Mouse (Mus musculus): ENCODE measurements at regions not wholly inside any gene's neighbourhood (a gene's known extent, or its start where the extent isn't known, plus 50 kb on each side); places are given as distances from the start of the nearest gene placed in this dataset.
"Not testable (repeated sequence)": the region's sequence is repeated elsewhere in the genome, so short reads cannot be mapped to it uniquely, and the experiment has no call there.

DNA sequence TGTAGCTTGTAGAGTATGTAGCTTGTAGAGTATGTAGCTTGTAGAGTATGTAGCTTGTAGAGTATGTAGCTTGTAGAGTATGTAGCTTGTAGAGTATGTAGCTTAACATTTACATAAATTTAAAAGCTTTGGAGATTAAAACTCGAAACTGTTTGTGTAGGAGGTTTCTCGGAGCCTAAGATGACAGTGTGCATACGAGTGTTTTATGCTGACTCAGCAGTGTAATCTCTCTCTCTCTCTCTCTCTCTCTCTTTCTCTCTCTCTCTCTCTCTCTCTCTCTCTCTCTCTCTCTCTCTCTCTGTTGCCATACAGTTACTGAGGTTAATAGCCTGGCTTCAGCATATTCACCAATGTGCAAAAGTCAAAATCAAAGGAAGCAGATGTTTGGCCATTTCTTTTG lies 336.5 kb downstream of the Kif20b start:
- DNase-seq; intact Hi-C loops (cut with DNase I): not testable (repeated sequence)

DNA sequence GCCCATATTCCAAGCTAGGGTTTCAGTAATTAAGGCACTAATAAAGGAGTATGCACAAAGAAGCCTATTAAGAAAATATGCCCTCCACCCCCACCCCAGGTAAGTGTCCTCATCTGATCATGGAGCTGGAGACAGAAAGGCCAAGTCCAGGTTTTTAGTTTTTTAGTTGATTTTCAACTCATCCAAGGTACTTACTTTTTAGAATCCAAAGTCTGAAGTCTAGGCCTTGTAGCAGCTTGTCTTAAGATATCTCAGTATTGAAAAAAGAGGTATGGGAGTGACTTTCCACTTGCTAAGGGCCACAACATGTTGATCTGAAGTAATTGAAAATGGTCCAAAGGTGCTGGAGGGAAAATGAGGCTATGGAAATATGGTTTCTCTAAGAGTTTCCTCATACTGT lies 340.9 kb downstream of the Kif20b start:
- no peak for DNase-seq
- intact Hi-C loops (cut with DNase I): no loop called here

DNA sequence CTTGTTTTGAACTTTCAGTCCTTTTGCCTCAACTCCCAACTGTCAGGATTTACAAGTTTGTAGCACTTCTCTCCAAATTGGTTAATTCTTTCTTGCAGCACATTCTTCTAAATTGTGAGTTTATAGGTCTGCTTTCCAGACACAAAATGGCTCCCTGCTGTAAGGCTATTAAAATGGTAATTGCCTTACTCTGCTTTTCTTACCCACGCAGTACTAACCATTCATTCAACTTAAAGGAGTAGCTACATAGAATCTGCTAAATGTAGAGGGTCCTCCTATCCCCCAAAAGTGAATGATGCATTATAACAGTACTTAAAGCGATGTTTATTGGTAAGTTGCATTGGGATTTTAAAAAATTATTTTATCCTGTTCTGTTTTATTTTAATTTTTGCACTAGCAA lies 356.2 kb downstream of the Kif20b start:
- intact Hi-C loops (cut with DNase I): no loop called here

DNA sequence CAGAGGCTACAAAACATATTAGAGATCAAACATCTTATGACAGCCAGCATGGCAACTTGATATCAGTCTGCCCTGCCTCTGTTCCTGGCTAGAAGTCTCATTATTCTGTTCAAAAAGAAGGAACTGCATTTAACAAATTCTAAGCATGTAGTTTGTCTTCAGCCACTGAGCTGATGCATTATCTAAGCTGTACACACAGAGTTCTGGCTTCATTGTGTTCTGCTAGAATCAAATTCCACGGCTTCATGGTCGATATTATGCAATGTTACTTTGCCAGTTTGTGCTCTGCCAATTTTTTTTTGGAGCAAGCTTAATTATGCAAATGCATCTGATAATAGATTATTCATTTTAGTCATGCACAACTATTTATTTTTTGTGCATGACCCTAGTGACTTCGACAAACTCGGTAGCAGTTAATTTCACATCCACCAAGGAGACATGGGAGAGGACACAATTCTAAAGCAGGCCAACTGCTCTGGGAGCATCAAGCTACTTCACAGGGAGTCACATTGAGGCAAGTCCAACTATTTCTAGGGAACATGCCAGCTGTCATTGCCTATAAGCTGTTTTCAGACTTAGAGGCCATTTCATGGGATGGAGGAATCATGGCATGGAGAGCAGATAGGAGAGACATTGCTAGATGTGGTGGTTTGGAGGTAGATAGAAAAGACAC lies 360.8 kb downstream of the Kif20b start:
- DNase-seq: no peak
- intact Hi-C loops (cut with DNase I): no loop called here

More for the DNA sequence above, 356.2 kb downstream of the Kif20b start:
- no peak for DNase-seq

DNA sequence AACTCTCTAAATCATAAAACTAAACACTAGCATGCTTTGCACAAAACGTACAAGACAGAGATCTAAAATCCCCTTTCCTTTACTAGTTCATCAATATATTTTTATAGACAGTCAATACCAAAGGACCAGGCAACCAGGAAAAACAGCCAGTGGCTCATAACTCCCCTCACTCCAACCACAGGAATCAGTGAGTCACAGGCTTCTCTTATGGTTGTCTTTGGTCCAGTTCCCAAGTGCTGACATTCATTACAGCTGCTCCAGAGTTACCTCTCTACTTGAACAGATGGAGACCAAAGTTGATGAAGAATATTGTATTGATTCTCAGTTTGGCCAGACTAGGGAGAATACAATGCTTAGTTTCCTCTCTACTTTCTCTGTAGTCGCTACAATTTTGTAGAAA lies 376.7 kb downstream of the Kif20b start:
- intact Hi-C loops (cut with DNase I): no loop called here
- DNase-seq: no peak

DNA sequence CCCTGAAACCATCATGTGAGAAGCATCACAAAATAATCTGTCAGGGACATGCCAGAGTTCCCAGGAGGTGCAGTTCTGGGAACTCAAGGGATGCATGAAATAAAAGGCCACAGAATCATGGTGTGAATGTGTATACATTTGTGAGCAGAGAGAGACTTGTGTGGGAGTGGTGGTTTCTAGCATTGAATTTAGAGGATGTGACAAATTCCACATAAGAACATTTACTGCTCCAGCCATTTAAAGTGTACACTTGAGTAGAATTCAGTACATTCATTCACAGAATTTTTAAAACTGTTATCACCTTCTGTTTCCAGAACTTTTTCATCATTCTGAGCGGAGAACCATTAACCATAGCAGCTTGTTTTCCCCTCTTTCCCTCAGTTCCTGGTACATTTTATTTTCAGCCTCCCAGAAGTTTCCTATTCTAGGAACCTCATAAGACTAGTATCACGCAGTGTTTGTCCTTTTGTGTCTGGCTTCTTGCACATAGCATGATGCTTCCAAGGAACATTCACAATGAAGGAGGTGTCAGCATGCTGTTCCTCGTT lies 380.6 kb downstream of the Kif20b start:
- intact Hi-C loops (cut with DNase I): no loop called here
- DNase-seq: no peak

Small RNA genes lying in the stretch of these regions (microRNA-seq; reads per million reads assigned to microRNA genes)
- 0 reads per million in 2 experiments for gene Gm23075 (ENCODE audit: borderline number of aligned reads in 2 of 2)
